Mouse (Mus musculus) ES-Bruce4 (cell line): ENCODE data around the gene Lrtm2. TPM values are rescaled to one million over a fixed set of nuclear protein-coding genes. Genes with fewer than 3 reads are reported as not detected.

Experiments used
- H3K27ac ChIP-seq: 2 replicates; pipeline ENCODE4 v1.5.1; 2012; ENCODE audit warnings: low read length, inconsistent platforms; ENCODE audit not compliant: insufficient read depth
- H3K27me3 ChIP-seq: 2 replicates; pipeline ENCODE4 v1.6.1; 2012; ENCODE audit warnings: mild to moderate bottlenecking, low read length, inconsistent platforms; ENCODE audit not compliant: control insufficient read depth, poor library complexity, insufficient read depth, severe bottlenecking
- H3K36me3 ChIP-seq: 2 replicates; pipeline ENCODE4 v1.6.1; 2012; ENCODE audit warnings: inconsistent platforms, mild to moderate bottlenecking, low read length, moderate library complexity; ENCODE audit not compliant: control insufficient read depth, poor library complexity, insufficient read depth, severe bottlenecking
- H3K4me1 ChIP-seq: one replicate; pipeline ENCODE4 v1.8.1; 2011; ENCODE audit warnings: low read length; ENCODE audit not compliant: control insufficient read depth, insufficient read depth
- H3K4me3 ChIP-seq: 2 replicates; pipeline ENCODE4 v1.5.1; 2011; ENCODE audit warnings: low read depth, mild to moderate bottlenecking, low read length
- H3K9ac ChIP-seq: 2 replicates; pipeline ENCODE4 v1.6.1; 2012; ENCODE audit warnings: low read depth, mild to moderate bottlenecking, inconsistent platforms; ENCODE audit not compliant: poor library complexity, severe bottlenecking
- H3K9me3 ChIP-seq: replicated peaks from 2 replicates; pipeline ENCODE4 v1.6.1; 2012; ENCODE audit warnings: mild to moderate bottlenecking, low read length, inconsistent platforms; ENCODE audit not compliant: control insufficient read depth, poor library complexity, insufficient read depth, severe bottlenecking
- CTCF ChIP-seq: IDR thresholded peaks from one replicate; pipeline ENCODE4 v1.8.1; 2011; ENCODE audit warnings: low read depth, low read length
- EP300 ChIP-seq: IDR thresholded peaks from 2 replicates; pipeline ENCODE4 v1.6.1; 2011; ENCODE audit warnings: low read depth, low read length; ENCODE audit not compliant: insufficient read depth
- POLR2A ChIP-seq: IDR thresholded peaks from one replicate; pipeline ENCODE4 v1.8.1; 2011; ENCODE audit warnings: low read length; ENCODE audit not compliant: insufficient read depth
- polyA plus RNA-seq: library from polyadenylated mRNA; stranded (reverse); fragments of >200 nt; gene quantifications from 2 replicates; pipeline ENCODE4 v1.2.4, GENCODE M21; 2011; ENCODE audit warnings: low read depth; ENCODE audit not compliant: missing spikeins, insufficient read depth, insufficient read length

The Lrtm2 gene
- polyA plus RNA-seq, 1 experiment: 0.49 TPM

GRCm38 (mm10) chr6:119307867-119308413, 22.6 kb downstream of the Lrtm2 start:
- H3K27ac ChIP-seq: no peak overlapping the region
- H3K9ac ChIP-seq: no peak overlapping the region
- no peaks in the 10 kb centered on the region for H3K4me1 ChIP-seq
- H3K36me3 ChIP-seq: no peaks in the 10 kb centered on the region
- H3K4me3 ChIP-seq: no peak overlapping the region
- H3K9me3 ChIP-seq: no peaks in the 10 kb centered on the region
- no peak for TF ChIP-seq EP300
- no peak for TF ChIP-seq CTCF
- no peak for TF ChIP-seq POLR2A
- H3K27me3 ChIP-seq: no peaks in the 10 kb centered on the region

GRCm38 (mm10) chr6:119303331-119303730, 27.2 kb downstream of the Lrtm2 start:
- H3K9me3 ChIP-seq: no peaks in the 10 kb centered on the region
- H3K9ac ChIP-seq: no peak overlapping the region
- no peak overlapping the region for H3K4me3 ChIP-seq
- no peaks in the 10 kb centered on the region for H3K36me3 ChIP-seq
- no peaks in the 10 kb centered on the region for H3K4me1 ChIP-seq
- H3K27me3 ChIP-seq: no peaks in the 10 kb centered on the region
- TF ChIP-seq POLR2A (no peak), CTCF (no peak), EP300 (no peak)
- H3K27ac ChIP-seq: no peak overlapping the region

- no peak overlapping the region for H3K9ac ChIP-seq
- TF ChIP-seq CTCF (no peak), POLR2A (no peak), EP300 (no peak)
- H3K36me3 ChIP-seq: no peaks in the 10 kb centered on the region
- no peak overlapping the region for H3K4me3 ChIP-seq
- H3K27me3 ChIP-seq: no peaks in the 10 kb centered on the region
- H3K9me3 ChIP-seq: no peaks in the 10 kb centered on the region
- H3K27ac ChIP-seq: no peak overlapping the region
- no peaks in the 10 kb centered on the region for H3K4me1 ChIP-seq
Measured at GRCm38 (mm10) chr6:119301310-119301709, 29.3 kb downstream of the Lrtm2 start.

- Histone ChIP-seq H3K4me1 (no peaks in the 10 kb centered on the region), H3K27ac (no peak overlapping the region), H3K4me3 (no peak overlapping the region), H3K9ac (no peak overlapping the region), H3K9me3 (no peaks in the 10 kb centered on the region), H3K27me3 (no peaks in the 10 kb centered on the region), H3K36me3 (no peaks in the 10 kb centered on the region)
- TF ChIP-seq EP300 (no peak), CTCF (no peak), POLR2A (no peak)
Measured at GRCm38 (mm10) chr6:119280761-119281160, 49.8 kb downstream of the Lrtm2 start.

- H3K27ac ChIP-seq: no peak overlapping the region
Measured at GRCm38 (mm10) chr6:119276713-119277112, 53.9 kb downstream of the Lrtm2 start.

More at GRCm38 (mm10) chr6:119276713-119277112, 53.9 kb downstream of the Lrtm2 start:
- no peaks in the 10 kb centered on the region for H3K9me3 ChIP-seq
- no peaks in the 10 kb centered on the region for H3K4me1 ChIP-seq
- TF ChIP-seq EP300: no peak
- TF ChIP-seq POLR2A: no peak
- TF ChIP-seq CTCF: no peak
- H3K9ac ChIP-seq: no peak overlapping the region
- H3K36me3 ChIP-seq: no peaks in the 10 kb centered on the region
- H3K4me3 ChIP-seq: no peak overlapping the region
- H3K27me3 ChIP-seq: no peaks in the 10 kb centered on the region

Other genes starting within 250 kb of the Lrtm2 start
- gene Dcp1b, start 155.5 kb downstream of the Lrtm2 start, polyA plus RNA-seq: 11.0 and 11.7 TPM in 2 replicates
- 0.90 and 1.0 TPM in 2 replicates for gene Cacna1c, start 134.3 kb downstream of the Lrtm2 start, polyA plus RNA-seq
- 0.58 TPM in 1 of 2 replicates, not detected in the other for gene Cacna2d4, start 94.2 kb downstream of the Lrtm2 start, polyA plus RNA-seq
- gene Adipor2, start 86.9 kb upstream of the Lrtm2 start, polyA plus RNA-seq: 104 and 111 TPM in 2 replicates
- 30.9 and 37.9 TPM in 2 replicates for gene Fbxl14, start 148.9 kb upstream of the Lrtm2 start, polyA plus RNA-seq
- gene Wnt5b, start 213.6 kb upstream of the Lrtm2 start, polyA plus RNA-seq: 2.5 and 2.8 TPM in 2 replicates